Mouse (Mus musculus): ENCODE data around the gene Harbi1. TPM values are rescaled to one million over a fixed set of nuclear protein-coding genes. Genes with fewer than 3 reads are reported as not detected.

The Harbi1 gene
- polyA plus RNA-seq, 1 experiment from 2014 or later = 22.7 TPM

Other genes with a start within 250 kb of the Harbi1 start
- 163 and 164 TPM in 2 replicates for gene Ckap5, start 184.1 kb upstream of the Harbi1 start, polyA plus RNA-seq (2016; fragmentation: Nextera tagmentation; extraction: Ambion mirVana)
- gene F2, start 74.4 kb upstream of the Harbi1 start, polyA plus RNA-seq (2016; fragmentation: Nextera tagmentation; extraction: Ambion mirVana) = 0.14 TPM in 1 of 2 replicates, not detected in the other
- gene Zfp408, start 61.1 kb upstream of the Harbi1 start, polyA plus RNA-seq (2016; fragmentation: Nextera tagmentation; extraction: Ambion mirVana) = 11.0 and 13.3 TPM in 2 replicates
- 83.7 and 88.9 TPM in 2 replicates for gene Arhgap1, start 61.0 kb upstream of the Harbi1 start, polyA plus RNA-seq (2016; fragmentation: Nextera tagmentation; extraction: Ambion mirVana)
- gene Atg13, start 276 bp upstream of the Harbi1 start, polyA plus RNA-seq (2016; fragmentation: Nextera tagmentation; extraction: Ambion mirVana) = 35.1 and 36.2 TPM in 2 replicates
- gene Ambra1, start 19.3 kb downstream of the Harbi1 start, polyA plus RNA-seq (2016; fragmentation: Nextera tagmentation; extraction: Ambion mirVana) = 26.8 and 27.0 TPM in 2 replicates
- 0.31 and 0.56 TPM in 2 replicates for gene Chrm4, start 216.4 kb downstream of the Harbi1 start, polyA plus RNA-seq (2016; fragmentation: Nextera tagmentation; extraction: Ambion mirVana)
- 672 and 763 TPM in 2 replicates for gene Mdk, start 221.4 kb downstream of the Harbi1 start, polyA plus RNA-seq (2016; fragmentation: Nextera tagmentation; extraction: Ambion mirVana)
- 0.37 TPM in 2 replicates for gene Gm9821, start 234.9 kb downstream of the Harbi1 start, polyA plus RNA-seq (2016; fragmentation: Nextera tagmentation; extraction: Ambion mirVana)